Mouse (Mus musculus) liver, embryonic 16.5 days (tissue): Measurements from ENCODE around the gene Gm17093. TPM values are rescaled to one million over a fixed set of nuclear protein-coding genes. Genes with fewer than 3 reads are reported as not detected.
"Not testable (repeated sequence)": the region's sequence is repeated elsewhere in the genome, so short reads cannot be mapped to it uniquely, and the experiment has no call there.

Experiments
- ATAC-seq: fragments of 200-750 bp; cut with Nextera tagmentation; 2 replicates; pipeline ENCODE4 v1.8.0; 2017; ENCODE audit warnings: low read depth, mild to moderate bottlenecking, moderate number of reproducible peaks, moderate library complexity
- H3K27ac ChIP-seq: fragments of 300-500 bp; sonication (generic); 2 replicates; pipeline ENCODE4 v1.5.1; 2014; ENCODE audit warnings: mild to moderate bottlenecking, low read length
- H3K27me3 ChIP-seq: fragments of 300-500 bp; sonication (generic); 2 replicates; pipeline ENCODE4 v1.6.1; 2014; ENCODE audit warnings: low read depth, low read length, mixed read lengths; ENCODE audit not compliant: control insufficient read depth, insufficient read depth
- H3K36me3 ChIP-seq: fragments of 300-500 bp; sonication (generic); 2 replicates; pipeline ENCODE4 v1.6.1; 2014; ENCODE audit warnings: mild to moderate bottlenecking; ENCODE audit not compliant: control insufficient read depth, insufficient read depth
- H3K4me1 ChIP-seq: fragments of 300-500 bp; sonication (generic); 2 replicates; pipeline ENCODE4 v1.6.1; 2014; ENCODE audit warnings: low read depth, low read length, mixed read lengths; ENCODE audit not compliant: control insufficient read depth
- H3K4me2 ChIP-seq: fragments of 300-500 bp; sonication (generic); 2 replicates; pipeline ENCODE4 v1.6.1; 2014; ENCODE audit warnings: low read depth, low read length, mixed read lengths
- H3K4me3 ChIP-seq: fragments of 300-500 bp; sonication (generic); 2 replicates; pipeline ENCODE4 v1.5.1; 2014; ENCODE audit warnings: low read depth, mild to moderate bottlenecking, low read length
- H3K9ac ChIP-seq: fragments of 300-500 bp; sonication (generic); 2 replicates; pipeline ENCODE4 v1.6.1; 2014; ENCODE audit warnings: low read depth, low read length
- H3K9me3 ChIP-seq: fragments of 300-500 bp; sonication (generic); replicated peaks from 2 replicates; pipeline ENCODE4 v1.6.1; 2016; ENCODE audit warnings: low read length; ENCODE audit not compliant: control insufficient read depth
- WGBS: fragments of 180-500 bp; shearing (Covaris S2); extraction: QIAGEN DNeasy Blood & Tissue Kit; methylation state at CpG from one replicate; pipeline ENCODE4 v1.1.7; 2014; ENCODE audit not compliant: insufficient replicate concordance; 5-methylcytosine and 5-hydroxymethylcytosine counted together
- polyA plus RNA-seq: library from polyadenylated mRNA; unstranded; fragments of >200 nt; fragmentation: Nextera tagmentation; extraction: Ambion mirVana; gene quantifications from 2 replicates; pipeline ENCODE4 v1.2.1, GENCODE M21; 2015

The Gm17093 gene
- polyA plus RNA-seq, result not detected in 2 replicates

DNA sequence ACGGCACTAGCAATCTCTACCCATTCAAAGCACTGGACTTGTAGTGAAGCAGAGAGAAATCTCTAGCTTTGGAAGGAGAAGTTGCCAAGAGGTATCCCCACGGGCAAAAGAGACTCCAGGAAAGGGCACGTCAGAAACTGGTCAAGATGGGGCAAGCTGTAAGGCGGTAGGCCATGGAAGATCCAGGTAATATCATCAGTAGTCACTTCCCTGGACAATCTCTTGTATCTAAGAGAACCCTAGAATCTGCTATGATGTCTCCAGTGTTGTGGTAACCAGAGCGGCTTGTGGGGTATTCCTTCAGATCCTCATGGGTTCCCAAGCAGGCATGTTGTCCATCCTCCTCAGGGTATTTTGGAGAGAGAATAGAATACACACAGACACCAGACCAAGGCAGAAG lies at the start of gene Gm17093:
TSS of gene Gm17093 (plus strand) at position 301 of the 400 bp plus-strand sequence.
- H3K36me3 ChIP-seq, H3K27me3 ChIP-seq, H3K9ac ChIP-seq, H3K27ac ChIP-seq, ATAC-seq, H3K9me3 ChIP-seq, H3K4me3 ChIP-seq, H3K4me2 ChIP-seq, H3K4me1 ChIP-seq: not testable (repeated sequence)
- 65% methylated on average over 5 of the region's 5 CpGs for WGBS

GRCm38 (mm10) chr14:44492163-44492562 lies 25.9 kb upstream of the Gm17093 start, which contains the start of gene BC061237:
Gene BC061237, plus strand, starts transcription at chr14:44492463.
- H3K36me3 ChIP-seq, H3K9me3 ChIP-seq, ATAC-seq, H3K9ac ChIP-seq, H3K4me1 ChIP-seq, H3K4me3 ChIP-seq, H3K4me2 ChIP-seq, H3K27ac ChIP-seq, H3K27me3 ChIP-seq: not testable (repeated sequence)
- 75% methylated on average over 1 of the region's 1 CpGs for WGBS

GRCm38 (mm10) chr14:44547961-44548360 lies 29.9 kb downstream of the Gm17093 start:
- H3K27ac ChIP-seq, H3K4me1 ChIP-seq, H3K36me3 ChIP-seq, H3K9me3 ChIP-seq, ATAC-seq, H3K4me3 ChIP-seq, H3K9ac ChIP-seq, H3K4me2 ChIP-seq, H3K27me3 ChIP-seq: not testable (repeated sequence)
- 45% methylated on average over 3 of the region's 5 CpGs for WGBS

Other genes with a start within 250 kb of the Gm17093 start
- gene Gm8220, start 232.7 kb upstream of the Gm17093 start, polyA plus RNA-seq, result not detected in 2 replicates
- gene Gm5930, start 179.7 kb upstream of the Gm17093 start, polyA plus RNA-seq, result not detected in 2 replicates
- gene Gm8229, start 152.9 kb upstream of the Gm17093 start, polyA plus RNA-seq, result not detected in 2 replicates
- not detected in 2 replicates for gene Gm3371, start 107.6 kb upstream of the Gm17093 start, polyA plus RNA-seq
- not detected in 2 replicates for gene Gm8232, start 84.6 kb upstream of the Gm17093 start, polyA plus RNA-seq
- gene BC061237, start 25.8 kb upstream of the Gm17093 start, polyA plus RNA-seq, result not detected in 2 replicates
- gene Gm8247, start 64.9 kb downstream of the Gm17093 start, polyA plus RNA-seq, result not detected in 2 replicates
- gene Gm5624, start 109.7 kb downstream of the Gm17093 start, polyA plus RNA-seq, result not detected in 2 replicates
- gene Gm8257, start 188.2 kb downstream of the Gm17093 start, polyA plus RNA-seq, result not detected in 2 replicates
- gene Gm8267, start 232.1 kb downstream of the Gm17093 start, polyA plus RNA-seq, result not detected in 2 replicates